Mouse (Mus musculus) small intestine, adult 2 months (tissue): ENCODE results near the gene Msantd1. TPM values are rescaled to one million over a fixed set of nuclear protein-coding genes. Genes with fewer than 3 reads are reported as not detected.

ENCODE experiments used
- H3K27ac ChIP-seq: fragments of 200-500 bp; 2 replicates; pipeline ENCODE4 v1.5.1; 2012; ENCODE audit warnings: low read depth, low read length, control low read depth, inconsistent platforms; ENCODE audit not compliant: insufficient read depth
- H3K27me3 ChIP-seq: fragments of 200-500 bp; 2 replicates; pipeline ENCODE4 v1.6.1; 2012; ENCODE audit warnings: mild to moderate bottlenecking, moderate library complexity, low read length, inconsistent platforms; ENCODE audit not compliant: control insufficient read depth, insufficient read depth
- H3K36me3 ChIP-seq: fragments of 200-500 bp; 2 replicates; pipeline ENCODE4 v1.6.1; 2012; ENCODE audit warnings: mild to moderate bottlenecking, low read length, control low read depth, inconsistent platforms; ENCODE audit not compliant: control insufficient read depth, insufficient read depth
- H3K4me1 ChIP-seq: fragments of 200-500 bp; 2 replicates; pipeline ENCODE4 v1.6.1; 2012; ENCODE audit warnings: low read length, inconsistent platforms, mixed read lengths; ENCODE audit not compliant: control insufficient read depth, insufficient read depth, insufficient read length
- H3K4me3 ChIP-seq: fragments of 200-500 bp; 2 replicates; pipeline ENCODE4 v1.5.1; 2012; ENCODE audit warnings: low read depth, mild to moderate bottlenecking, control low read depth, inconsistent platforms, low read length, moderate library complexity
- CTCF ChIP-seq: fragments of 200-500 bp; IDR thresholded peaks from 2 replicates; pipeline ENCODE4 v1.5.1; 2012; ENCODE audit warnings: low read depth, mild to moderate bottlenecking, control low read depth, inconsistent platforms, low read length, moderate library complexity, mixed read lengths; ENCODE audit not compliant: insufficient replicate concordance, insufficient read length; ENCODE audit errors: extremely low read depth
- POLR2A ChIP-seq: fragments of 200-500 bp; IDR thresholded peaks from 2 replicates; pipeline ENCODE4 v1.6.1; 2012; ENCODE audit warnings: low read depth, mild to moderate bottlenecking, control low read depth, inconsistent platforms, low read length, moderate library complexity
- WGBS: fragments of 180-500 bp; shearing (Covaris S2); methylation state at CpG from one replicate; pipeline ENCODE4 v1.1.7; 2018; 5-methylcytosine and 5-hydroxymethylcytosine counted together
- polyA plus RNA-seq: library from polyadenylated mRNA; depleted of rRNA; stranded (reverse); fragments of >200 nt; gene quantifications from 2 replicates; pipeline ENCODE4 v1.2.3, GENCODE M21; 2012

The Msantd1 gene
- polyA plus RNA-seq, 1 experiment: 3.1 TPM

DNA sequence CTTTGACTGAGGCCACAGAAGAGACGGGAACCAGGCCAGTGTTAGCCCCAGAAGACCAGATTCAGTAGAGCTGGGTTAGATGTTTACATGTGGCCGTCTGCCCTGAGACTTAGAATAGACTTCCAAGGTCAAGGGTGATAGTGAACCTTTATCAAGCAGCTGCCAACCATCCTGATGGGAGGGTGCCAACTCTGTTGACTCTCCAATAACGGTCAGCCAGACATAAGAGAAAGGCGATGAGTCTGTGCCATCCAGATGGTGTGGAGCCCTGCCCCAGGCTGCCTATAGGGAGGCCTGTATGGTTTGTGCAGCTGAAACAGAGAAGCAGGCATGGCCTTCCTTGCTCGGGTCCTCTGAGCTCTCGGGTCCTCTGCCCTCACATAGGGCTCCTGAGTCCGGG, 16.7 kb downstream of the Msantd1 start:
- 70% methylated on average over 7 of the region's 7 CpGs for WGBS
- H3K36me3 ChIP-seq: peaks cover 2% of the 10 kb centered on the region; the same call in 1 of the 2 replicates
- H3K4me1 ChIP-seq: no peaks in the 10 kb centered on the region
- H3K27ac ChIP-seq: no peak overlapping the region
- no peak overlapping the region for H3K4me3 ChIP-seq
- no peaks in the 10 kb centered on the region for H3K27me3 ChIP-seq
- TF ChIP-seq CTCF (no peak), POLR2A (no peak)

DNA sequence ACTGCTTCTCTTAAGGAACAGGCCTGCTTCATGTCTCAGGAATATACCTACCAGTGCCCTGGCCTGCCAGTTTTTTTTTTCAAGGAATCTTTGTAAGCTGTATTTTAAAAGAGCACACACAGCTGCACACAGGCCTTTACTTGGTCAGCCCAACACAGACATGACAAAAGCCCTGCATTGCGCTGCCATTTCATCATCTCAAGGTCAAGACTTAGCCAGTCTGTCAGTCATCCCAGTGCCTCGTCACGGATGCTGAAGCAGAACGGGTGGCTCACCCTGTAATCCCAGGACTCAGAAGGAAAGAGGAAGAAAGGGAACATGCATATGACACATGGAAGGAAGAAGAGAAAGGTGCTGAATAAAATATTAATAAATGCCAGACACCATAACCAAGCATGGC, 19.8 kb downstream of the Msantd1 start:
- Histone ChIP-seq H3K36me3 (peaks cover 2% of the 10 kb centered on the region; the same call in 1 of the 2 replicates), H3K27ac (no peak overlapping the region), H3K27me3 (no peaks in the 10 kb centered on the region), H3K4me1 (no peaks in the 10 kb centered on the region), H3K4me3 (no peak overlapping the region)
- 94% methylated on average over 4 of the region's 4 CpGs for WGBS
- TF ChIP-seq POLR2A: no peak
- TF ChIP-seq CTCF: no peak

DNA sequence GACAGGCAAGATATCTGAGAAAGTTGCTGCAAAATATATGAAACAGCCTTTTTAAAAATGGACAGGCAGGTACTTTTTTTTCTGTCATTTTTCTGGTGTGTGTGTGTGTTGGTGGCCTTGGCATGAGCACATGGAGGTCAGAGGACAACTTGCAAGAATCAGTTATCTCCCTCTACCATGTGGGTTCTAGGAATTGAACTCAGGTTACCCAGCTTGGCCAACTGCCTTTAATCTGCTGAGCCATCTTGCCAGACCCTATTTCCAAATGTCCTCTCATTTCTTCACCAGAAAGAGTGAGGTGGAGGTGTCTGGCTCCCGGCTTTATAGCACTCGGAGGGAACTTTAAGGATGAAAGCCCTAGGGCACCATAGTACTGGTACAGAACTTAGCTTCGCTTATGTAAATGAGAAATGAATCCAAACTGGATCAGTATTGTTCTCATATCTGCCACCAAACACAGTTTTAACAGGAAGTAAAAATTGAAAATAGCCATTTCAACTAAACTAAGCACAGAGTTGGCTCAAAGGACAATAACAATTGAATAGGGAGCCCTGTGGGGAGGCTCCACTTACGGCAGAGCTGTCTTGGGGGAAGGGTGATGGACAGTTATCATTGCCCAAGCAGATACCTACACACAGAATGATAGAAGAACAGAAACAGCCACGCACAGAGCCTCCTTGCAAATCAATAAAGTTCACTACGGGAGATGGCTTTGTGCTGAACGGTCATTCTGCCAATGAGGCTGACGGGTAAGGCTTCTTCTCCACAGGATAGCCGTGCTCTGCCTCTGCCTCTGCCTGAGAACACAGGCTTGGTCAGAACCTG, 22.6 kb downstream of the Msantd1 start:
- Histone ChIP-seq H3K4me1 (no peaks in the 10 kb centered on the region), H3K27ac (no peak overlapping the region), H3K27me3 (no peaks in the 10 kb centered on the region), H3K36me3 (no peaks in the 10 kb centered on the region; the same call in 1 of the 2 replicates), H3K4me3 (no peak overlapping the region)
- 88% methylated on average over 9 of the region's 9 CpGs for whole genome bisulfite sequencing
- TF ChIP-seq POLR2A (no peak), CTCF (no peak)

DNA sequence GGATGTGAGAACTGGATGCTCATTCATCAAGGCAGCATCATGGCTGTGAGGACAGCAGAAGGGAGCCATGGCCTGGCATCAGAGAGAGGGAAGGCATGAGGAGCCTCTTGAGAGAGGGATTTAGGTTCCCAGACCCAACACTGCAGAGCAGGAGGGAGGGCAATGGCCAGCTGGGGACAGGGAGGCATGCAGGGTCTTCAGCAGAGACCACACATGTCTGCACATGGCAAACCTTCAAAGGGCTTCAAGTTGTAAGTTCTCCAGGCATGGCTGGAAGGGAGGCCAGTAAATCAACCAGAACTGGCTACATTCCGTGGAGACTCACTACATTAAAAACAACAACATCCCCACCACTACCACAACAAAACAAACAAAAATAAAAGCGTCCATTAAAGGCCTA, 23.3 kb downstream of the Msantd1 start:
- Histone ChIP-seq H3K27ac (no peak overlapping the region), H3K4me1 (no peaks in the 10 kb centered on the region), H3K36me3 (no peaks in the 10 kb centered on the region), H3K27me3 (no peaks in the 10 kb centered on the region), H3K4me3 (no peak overlapping the region)
- 72% methylated on average over 2 of the region's 2 CpGs for whole genome bisulfite sequencing
- no peak for TF ChIP-seq CTCF
- TF ChIP-seq POLR2A: no peak

DNA sequence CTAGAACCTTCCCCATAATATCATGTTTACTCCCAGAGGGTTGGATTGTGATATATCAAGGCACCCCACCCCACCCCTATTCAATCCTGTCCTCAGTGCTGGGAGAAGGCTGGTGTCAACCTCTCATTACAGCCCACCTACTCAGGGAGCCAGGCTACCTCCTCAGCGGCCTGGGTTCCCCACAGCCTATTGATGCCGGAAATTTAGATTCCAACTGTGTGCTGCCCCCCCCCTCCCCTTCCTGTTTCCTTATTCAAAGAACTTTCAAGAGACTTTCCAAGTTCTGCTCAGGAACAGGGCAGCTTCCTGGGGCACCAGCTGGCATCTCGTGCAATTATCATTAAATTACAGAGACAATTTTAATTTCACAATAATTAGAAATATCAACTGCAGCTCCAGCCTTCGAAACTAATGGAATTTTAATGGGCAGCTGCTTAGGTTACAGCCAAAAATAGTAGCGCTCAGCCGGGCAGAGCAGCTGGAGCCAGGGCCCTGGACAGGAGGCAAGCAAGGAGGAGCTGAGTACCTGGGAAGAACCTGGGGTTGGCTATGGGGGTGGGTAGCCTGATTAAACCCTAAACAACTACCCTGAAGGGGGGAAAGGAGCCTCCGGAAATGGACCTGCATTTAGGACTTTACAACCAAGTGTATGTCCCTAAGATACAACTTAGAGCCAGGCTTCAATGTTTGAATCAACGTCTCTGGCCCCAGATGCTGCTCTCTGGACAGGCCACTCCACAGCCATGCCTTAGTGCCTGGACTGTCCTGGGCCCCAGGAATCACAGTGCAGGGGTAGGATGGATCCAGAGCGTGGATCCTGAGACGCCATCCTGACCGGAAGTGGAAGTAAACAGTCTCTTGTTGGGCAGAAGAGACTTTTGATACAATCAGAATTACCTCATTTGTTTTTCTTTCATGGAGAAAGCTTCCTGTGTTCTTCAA, 24.0 kb downstream of the Msantd1 start:
- 66% methylated on average over 11 of the region's 11 CpGs for WGBS
- H3K27ac ChIP-seq: no peak overlapping the region
- no peaks in the 10 kb centered on the region for H3K36me3 ChIP-seq
- no peaks in the 10 kb centered on the region for H3K27me3 ChIP-seq
- no peak overlapping the region for H3K4me3 ChIP-seq
- no peaks in the 10 kb centered on the region for H3K4me1 ChIP-seq
- TF ChIP-seq CTCF: no peak
- no peak for TF ChIP-seq POLR2A

DNA sequence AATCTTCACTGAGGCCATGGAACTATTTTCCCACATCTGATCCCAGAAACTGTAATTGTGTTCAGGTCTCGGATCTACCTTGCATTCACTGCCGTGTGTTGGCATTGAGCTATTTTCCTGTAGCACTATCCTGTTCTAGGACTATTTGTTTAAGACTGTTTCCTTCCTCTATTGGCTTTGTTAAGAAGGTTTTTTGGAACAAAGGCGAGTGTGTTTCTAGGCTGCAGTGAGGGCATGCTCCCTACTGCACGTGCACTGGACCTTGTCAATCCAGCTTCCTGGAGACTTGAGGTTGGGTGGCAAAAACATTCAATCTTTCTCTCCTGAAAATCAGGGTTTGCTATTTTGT, 24.6 kb downstream of the Msantd1 start:
- no peak overlapping the region for H3K4me3 ChIP-seq
- TF ChIP-seq CTCF (no peak), POLR2A (no peak)
- no peaks in the 10 kb centered on the region for H3K27me3 ChIP-seq
- no peak overlapping the region for H3K27ac ChIP-seq
- 42% methylated on average over 4 of the region's 4 CpGs for WGBS
- no peaks in the 10 kb centered on the region for H3K36me3 ChIP-seq
- no peaks in the 10 kb centered on the region for H3K4me1 ChIP-seq

DNA sequence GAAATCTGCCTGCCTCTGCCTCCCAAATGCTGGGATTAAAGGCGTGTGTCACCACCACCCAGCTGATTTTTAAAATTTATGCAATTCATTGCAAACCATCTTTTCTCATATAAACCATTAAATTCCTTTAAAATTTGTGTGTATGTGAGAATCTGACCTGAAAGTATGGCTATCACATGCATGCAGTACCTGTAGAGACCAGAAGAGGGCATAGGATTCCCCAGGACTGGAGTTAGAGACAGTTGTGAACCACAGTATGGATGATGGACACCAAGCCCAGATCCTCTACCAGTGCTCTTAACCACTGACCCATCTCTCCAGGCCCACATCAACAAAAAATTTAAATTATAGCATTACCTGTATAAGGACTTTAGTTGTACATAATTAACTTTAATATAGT, 25.6 kb downstream of the Msantd1 start:
- H3K4me3 ChIP-seq: no peak overlapping the region
- no peaks in the 10 kb centered on the region for H3K36me3 ChIP-seq
- H3K27me3 ChIP-seq: no peaks in the 10 kb centered on the region
- no peaks in the 10 kb centered on the region for H3K4me1 ChIP-seq
- TF ChIP-seq CTCF (no peak), POLR2A (no peak)
- WGBS: 94% methylated on average over 1 of the region's 1 CpGs
- no peak overlapping the region for H3K27ac ChIP-seq
